Mouse (Mus musculus) spleen, adult 18-20 months (tissue): ENCODE data around the gene Map1s.
A peak's percentile ranks its signal among the peaks of the same experiment; 100 is the strongest.
"Not testable (repeated sequence)": the region's sequence is repeated elsewhere in the genome, so short reads cannot be mapped to it uniquely, and the experiment has no call there.

Experiments used
- DNase-seq, 2 experiments: peaks; one replicate each; pipeline ENCODE4 v3.0.0; 2022; ENCODE audit warnings: mixed read lengths in 2 of 2

Gene Map1s

GRCm38 (mm10) chr8:70879500-70879899 lies 26.2 kb upstream of the Map1s start:
- DNase-seq = no peak

- no peak for DNase-seq
Observed at GRCm38 (mm10) chr8:70880126-70880525, 25.6 kb upstream of the Map1s start.

GRCm38 (mm10) chr8:70880546-70880945 lies 25.2 kb upstream of the Map1s start:
- DNase-seq = no peak

GRCm38 (mm10) chr8:70884186-70884585 lies 21.5 kb upstream of the Map1s start:
- DNase-seq = no peak

- no peak for DNase-seq
Observed at GRCm38 (mm10) chr8:70884683-70885082, 21.0 kb upstream of the Map1s start.

GRCm38 (mm10) chr8:70885612-70886011 lies 20.1 kb upstream of the Map1s start:
- DNase-seq = peak; percentile 22 to 55

GRCm38 (mm10) chr8:70887669-70888068 lies 18.1 kb upstream of the Map1s start:
- no peak for DNase-seq

GRCm38 (mm10) chr8:70890656-70891055 lies 15.1 kb upstream of the Map1s start:
- DNase-seq = no peak

GRCm38 (mm10) chr8:70891356-70891755 lies 14.4 kb upstream of the Map1s start:
- DNase-seq = no peak

GRCm38 (mm10) chr8:70892022-70892895 lies 13.5 kb upstream of the Map1s start, which contains the start of gene Slc5a5:
TSS of gene Slc5a5 (minus strand) at chr8:70892757.
- no peak for DNase-seq

GRCm38 (mm10) chr8:70892896-70893655 lies 12.7 kb upstream of the Map1s start:
- no peak for DNase-seq

- DNase-seq = peak; percentile 61 to 73
Observed at GRCm38 (mm10) chr8:70893656-70894384, 11.9 kb upstream of the Map1s start.

GRCm38 (mm10) chr8:70894385-70894720 lies 11.4 kb upstream of the Map1s start:
- DNase-seq = no peak

GRCm38 (mm10) chr8:70894771-70895545 lies 10.8 kb upstream of the Map1s start:
- no peak for DNase-seq

- DNase-seq = not testable (repeated sequence)
Observed at GRCm38 (mm10) chr8:70895571-70896259, 10.0 kb upstream of the Map1s start.

GRCm38 (mm10) chr8:70896316-70897020 lies 9.3 kb upstream of the Map1s start:
- DNase-seq = no peak

GRCm38 (mm10) chr8:70897021-70897680 lies 8.6 kb upstream of the Map1s start, which contains the start of gene Rpl18a:
TSS of gene Rpl18a (minus strand) at chr8:70897412.
- peak; percentile 83 to 89 for DNase-seq

GRCm38 (mm10) chr8:70897681-70898413 lies 7.9 kb upstream of the Map1s start:
- DNase-seq = peak; percentile 76 to 89

GRCm38 (mm10) chr8:70898661-70899198 lies 7.0 kb upstream of the Map1s start:
- peak in 1 of 2 experiments; percentile 39 for DNase-seq
